Mouse (Mus musculus): Measurements from ENCODE around the gene Zbtb18.
"Not testable (repeated sequence)": the region's sequence is repeated elsewhere in the genome, so short reads cannot be mapped to it uniquely, and the experiment has no call there.

Zbtb18 gene

DNA sequence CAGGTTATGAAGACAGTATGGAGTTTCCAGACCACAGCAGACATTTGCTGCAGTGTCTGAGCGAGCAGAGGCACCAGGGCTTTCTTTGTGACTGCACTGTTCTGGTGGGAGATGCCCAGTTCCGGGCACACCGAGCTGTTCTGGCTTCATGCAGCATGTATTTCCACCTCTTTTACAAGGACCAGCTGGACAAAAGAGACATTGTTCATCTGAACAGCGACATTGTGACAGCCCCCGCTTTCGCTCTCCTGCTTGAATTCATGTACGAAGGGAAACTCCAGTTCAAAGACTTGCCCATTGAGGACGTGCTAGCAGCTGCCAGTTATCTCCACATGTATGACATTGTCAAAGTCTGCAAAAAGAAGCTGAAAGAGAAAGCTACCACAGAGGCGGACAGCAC is 4.9 kb downstream of the Zbtb18 start:
- DNase-seq (ENCODE audit: low spot score in 2 of 2), result no peak

DNA sequence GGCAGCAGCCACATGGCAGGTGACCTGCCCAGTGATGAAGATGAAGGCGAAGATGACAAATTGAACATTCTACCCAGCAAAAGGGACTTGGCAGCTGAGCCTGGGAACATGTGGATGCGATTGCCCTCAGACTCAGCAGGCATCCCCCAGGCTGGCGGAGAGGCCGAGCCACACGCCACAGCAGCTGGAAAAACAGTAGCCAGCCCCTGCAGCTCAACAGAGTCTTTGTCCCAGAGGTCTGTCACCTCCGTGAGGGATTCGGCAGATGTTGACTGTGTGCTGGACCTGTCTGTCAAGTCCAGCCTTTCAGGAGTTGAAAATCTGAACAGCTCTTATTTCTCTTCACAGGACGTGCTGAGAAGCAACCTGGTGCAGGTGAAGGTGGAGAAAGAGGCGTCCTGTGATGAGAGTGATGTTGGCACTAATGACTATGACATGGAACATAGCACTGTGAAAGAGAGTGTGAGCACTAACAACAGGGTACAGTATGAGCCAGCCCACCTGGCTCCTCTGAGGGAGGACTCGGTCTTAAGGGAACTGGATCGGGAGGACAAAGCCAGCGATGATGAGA is 5.5 kb downstream of the Zbtb18 start:
- DNase-seq (ENCODE audit: low spot score in 2 of 2), result no peak

DNA sequence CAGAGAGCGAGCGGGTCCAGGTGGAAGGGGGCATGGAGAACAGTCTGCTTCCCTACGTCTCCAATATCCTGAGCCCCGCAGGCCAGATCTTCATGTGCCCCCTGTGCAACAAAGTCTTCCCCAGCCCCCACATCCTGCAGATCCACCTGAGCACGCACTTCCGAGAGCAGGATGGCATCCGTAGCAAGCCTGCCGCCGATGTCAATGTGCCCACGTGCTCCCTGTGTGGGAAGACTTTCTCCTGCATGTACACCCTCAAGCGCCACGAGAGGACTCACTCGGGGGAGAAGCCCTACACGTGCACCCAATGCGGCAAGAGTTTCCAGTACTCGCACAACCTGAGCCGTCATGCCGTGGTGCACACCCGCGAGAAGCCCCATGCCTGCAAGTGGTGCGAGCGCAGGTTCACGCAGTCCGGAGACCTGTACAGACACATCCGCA is 6.0 kb downstream of the Zbtb18 start:
- DNase-seq (ENCODE audit: low spot score in 2 of 2), result no peak

DNA sequence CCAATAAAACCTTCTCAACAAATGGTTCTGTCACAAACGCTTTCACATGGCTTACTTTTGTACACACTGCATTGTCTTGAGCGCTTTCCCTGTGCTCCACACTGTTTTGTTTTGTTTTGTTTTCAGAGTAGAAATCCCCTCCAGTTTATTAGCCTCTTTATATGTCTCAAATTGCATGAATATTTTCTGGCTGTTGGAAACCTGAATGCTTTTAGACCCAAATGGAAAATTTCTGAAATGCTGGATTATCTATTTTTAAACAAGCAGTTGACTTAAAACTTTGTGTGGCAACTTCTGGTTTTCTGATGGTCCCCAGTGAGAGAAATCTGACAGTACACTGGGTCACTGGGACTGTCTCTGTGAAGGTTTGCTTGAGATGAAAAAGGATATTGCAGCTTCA is 6.8 kb downstream of the Zbtb18 start:
- no peak for DNase-seq (ENCODE audit: low spot score in 2 of 2)

DNA sequence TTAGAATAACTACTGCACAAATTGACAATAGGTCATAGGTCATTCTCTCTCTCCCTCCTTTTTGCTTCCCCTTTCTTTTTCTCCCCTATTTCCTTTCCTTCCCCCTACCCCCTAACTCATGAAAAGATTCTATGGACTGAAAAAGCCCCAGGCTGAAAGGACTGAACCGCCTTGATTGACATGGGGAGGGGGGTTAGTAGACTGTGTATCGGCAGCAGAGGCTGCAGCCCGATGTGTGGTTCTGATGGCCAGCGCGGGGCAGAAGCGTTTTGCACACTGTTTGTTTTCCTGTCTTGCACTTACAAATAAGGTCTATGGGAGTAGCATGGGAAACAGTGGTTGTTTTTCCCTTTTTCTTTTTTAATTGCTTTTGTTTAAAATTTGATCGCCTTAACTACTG is 7.7 kb downstream of the Zbtb18 start:
- not testable (repeated sequence) for DNase-seq (ENCODE audit: low spot score in 2 of 2)

DNA sequence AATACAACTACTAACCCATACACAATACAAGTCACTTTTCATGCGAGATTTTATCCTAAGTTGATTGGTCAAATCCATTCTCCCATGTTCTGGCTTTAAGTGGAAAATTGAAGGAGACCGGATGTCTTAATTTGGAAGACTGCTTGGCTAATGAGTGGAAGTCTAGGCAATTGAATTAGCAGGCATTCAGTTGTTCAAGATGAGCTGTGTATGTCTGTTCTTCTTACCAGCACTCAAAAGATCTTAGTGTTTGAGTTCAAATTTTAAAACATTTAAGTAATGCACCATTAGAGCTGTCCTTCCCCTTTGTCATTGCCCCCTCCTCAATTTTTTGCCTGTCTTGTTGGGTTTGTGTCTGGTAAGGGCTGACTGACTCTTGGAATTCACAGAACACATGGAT is 8.9 kb downstream of the Zbtb18 start:
- no peak for DNase-seq (ENCODE audit: low spot score in 2 of 2)

DNA sequence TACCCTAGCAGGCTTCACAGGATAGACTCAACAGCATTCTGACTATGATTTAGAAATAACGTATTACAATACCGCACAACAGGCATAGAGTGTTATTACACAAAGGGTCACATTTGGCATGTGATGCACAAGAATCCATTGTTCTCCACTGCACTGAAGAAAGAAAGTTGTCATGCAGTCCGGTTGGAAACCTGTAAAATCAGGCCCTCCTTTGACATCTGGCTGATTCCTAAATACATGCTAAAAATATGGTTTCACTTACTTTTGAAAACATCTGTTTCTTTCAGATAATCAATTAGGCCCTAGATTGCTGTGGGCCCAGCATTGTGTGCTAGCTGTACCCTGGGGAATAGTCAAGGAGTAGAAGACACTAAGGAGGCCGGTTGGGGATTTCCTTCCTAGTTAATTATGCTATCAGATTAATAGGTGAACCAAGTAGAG is 9.9 kb downstream of the Zbtb18 start:
- DNase-seq (ENCODE audit: low spot score in 2 of 2), result no peak

DNA sequence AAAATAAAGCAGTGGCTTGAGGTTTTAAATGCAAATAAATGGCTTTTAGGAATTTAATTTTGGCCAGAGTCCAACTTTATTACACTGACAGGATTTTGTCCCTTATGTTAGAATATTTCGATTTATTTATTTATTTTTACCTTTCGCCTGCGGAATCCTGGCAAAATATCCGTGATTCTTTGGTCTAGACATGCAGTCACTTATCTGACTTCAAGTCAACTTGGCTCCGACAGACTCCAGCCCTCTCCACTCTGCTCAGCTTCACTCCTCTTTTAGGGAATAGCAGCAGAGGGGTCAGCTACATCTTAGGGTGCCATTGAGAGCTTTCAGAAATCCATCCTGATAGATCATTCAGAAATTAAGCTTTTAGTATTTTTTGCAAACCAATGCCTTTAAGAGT is 10.8 kb downstream of the Zbtb18 start:
- DNase-seq (ENCODE audit: low spot score in 2 of 2), result no peak

DNA sequence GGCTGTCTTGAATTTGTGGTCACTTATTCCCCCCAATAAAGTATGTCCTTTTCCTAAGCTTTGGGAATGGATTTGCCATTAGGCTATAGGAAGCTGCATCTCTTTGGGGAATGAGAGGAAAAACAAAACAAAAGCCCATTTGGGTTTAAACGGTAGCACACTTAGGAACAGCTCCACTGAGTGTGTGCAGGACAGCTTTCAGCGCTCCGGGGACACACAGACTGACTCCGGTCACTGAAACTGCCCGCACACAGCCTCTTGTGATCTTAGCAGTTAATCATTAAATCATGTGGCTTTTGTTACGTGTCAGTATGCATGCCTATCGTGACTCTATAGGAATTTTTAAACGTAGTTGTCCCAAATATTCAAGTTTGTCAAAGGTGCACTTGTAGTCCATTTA is 11.7 kb downstream of the Zbtb18 start:
- no peak for DNase-seq (ENCODE audit: low spot score in 2 of 2)

DNA sequence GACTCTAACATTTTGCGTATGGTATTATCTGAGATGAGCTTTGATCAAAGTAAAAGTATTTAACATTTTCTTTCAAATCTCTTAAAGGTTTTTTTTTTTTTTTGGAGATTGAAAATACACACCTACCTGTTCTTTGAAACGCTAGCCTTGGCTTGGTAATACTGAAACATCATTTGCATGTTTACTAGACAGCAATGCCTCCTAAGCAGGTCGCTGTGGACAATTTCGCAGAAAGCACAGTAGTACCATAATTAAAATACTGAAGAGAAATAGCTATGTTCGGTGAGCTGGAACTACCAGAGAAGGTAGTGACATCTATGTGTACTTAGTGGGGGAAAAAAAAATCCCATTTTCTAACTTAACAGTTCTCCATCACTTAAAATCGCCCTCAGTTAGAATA is 12.3 kb downstream of the Zbtb18 start:
- no peak for DNase-seq (ENCODE audit: low spot score in 2 of 2)

DNA sequence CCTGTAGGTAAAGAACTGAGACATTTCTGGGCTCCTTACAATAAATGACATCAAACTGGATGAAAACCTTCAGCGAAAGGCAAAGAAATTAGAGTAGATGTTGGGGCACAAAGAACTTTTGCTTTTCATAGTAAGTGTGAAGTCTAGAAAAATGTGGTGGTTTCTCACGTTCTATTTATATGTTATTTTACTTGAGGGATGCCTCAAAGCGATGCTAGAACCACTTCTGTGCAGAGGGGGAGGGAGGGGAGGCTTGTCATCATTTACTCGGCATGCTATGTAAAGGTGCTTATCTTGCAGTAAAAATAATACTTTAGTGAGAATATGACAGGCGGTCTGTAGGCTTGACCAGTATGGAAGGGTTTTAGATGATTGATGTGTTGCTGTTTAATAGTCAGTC is 13.3 kb downstream of the Zbtb18 start:
- DNase-seq (ENCODE audit: low spot score in 2 of 2), result no peak

DNA sequence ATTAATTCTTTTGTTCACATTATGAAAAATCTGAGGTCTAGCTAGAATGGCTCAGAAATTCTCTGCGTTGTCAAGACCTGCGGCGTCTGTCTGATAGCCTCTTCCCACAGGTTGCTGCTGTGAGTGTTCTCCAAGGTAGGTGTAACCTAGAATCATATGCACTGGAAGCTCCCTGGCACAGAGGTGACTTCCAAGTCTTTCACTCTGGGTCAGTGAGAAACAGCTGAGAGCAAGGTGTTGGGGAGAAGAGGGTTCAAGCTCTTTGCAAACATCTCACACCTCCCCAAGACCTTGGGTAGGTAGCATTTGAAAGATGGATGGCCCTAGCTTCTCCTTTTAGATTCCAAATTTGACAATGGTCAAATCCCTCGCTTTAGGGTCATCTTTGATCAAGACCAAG is 14.1 kb downstream of the Zbtb18 start:
- no peak for DNase-seq (ENCODE audit: low spot score in 2 of 2)

DNA sequence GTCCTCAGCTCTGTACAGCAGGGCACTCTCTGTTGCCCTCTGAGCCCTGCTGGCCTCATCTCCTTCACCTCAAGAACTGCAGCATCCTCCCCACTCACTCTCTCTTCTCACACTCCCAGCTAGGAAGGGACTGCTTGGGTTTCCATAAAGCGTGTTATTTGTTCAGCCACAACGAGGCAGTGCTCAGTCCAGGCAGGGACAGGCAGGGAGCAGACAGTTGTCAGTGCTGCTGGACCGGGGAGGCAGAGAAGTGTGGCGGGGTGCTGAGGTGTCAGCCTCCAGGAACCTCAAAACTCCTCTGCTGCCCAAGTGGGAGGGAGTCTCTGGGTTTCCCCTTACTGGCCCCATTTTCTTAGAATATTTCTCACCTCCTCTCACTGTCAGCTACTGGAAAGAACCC is 14.6 kb downstream of the Zbtb18 start:
- DNase-seq (ENCODE audit: low spot score in 2 of 2), result no peak

DNA sequence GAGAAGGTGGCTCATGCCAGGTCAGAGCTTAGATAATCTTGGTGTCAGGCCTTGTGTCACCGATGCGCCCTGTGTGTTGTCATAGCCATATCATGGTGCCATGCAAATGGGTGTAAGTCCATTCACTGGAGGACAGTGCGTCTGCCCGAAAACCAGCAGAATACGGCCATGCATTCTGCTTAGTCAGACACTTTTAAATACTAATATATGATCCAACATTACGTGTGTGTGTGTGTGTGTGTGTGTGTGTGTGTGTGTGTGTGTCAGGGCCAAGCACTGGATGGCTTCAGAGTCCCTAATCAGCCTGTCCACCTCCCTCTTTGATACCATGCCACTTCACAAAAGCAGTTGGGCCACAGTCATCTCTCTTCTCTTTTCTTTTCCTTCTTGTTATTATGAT is 15.8 kb downstream of the Zbtb18 start:
- DNase-seq (ENCODE audit: low spot score in 2 of 2), result no peak

DNA sequence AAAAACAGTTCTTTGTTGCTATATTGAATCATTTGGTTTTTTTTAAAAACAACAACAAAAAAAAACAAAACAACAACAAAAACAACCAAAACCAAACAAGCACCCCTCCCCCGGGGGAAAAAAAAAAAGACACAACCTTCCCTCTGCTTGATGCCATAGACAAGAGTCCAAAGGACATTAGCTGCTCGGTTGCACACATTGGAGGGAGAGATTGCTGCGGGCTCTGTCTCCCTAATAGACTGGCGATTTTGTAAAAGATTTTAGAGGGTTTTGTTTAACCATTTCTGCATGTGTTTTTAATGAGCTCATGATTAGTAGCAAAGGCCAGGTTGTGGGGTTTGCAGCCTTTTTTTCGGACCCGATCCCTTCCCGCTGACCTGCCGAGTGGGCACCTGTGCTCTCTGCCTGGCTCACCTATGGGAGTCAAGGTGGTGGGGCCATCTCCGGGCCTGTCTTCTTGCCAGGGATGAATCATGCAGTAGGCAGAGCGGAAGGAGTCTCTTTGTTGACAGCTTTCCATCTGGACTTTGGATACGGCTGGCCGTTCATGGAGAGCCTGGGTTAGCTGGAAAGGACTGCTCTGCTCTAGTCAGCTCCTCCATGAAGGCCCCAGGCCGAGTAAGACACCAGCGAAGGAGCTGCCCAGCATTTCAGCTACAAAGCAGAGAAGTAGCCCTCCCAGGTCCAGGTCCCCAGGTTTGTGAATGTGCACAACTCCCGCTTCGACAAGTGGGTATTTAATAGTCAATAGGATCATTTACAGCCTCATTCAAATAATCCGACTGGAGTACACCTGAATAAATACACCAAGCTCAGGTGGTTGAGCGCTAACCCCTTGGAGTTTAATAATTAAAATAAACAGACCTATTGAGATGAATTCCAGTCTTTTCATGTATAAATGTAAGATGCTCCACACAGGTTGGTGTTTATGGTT is 16.6 kb downstream of the Zbtb18 start:
- DNase-seq (ENCODE audit: low spot score in 2 of 2), result no peak

DNA sequence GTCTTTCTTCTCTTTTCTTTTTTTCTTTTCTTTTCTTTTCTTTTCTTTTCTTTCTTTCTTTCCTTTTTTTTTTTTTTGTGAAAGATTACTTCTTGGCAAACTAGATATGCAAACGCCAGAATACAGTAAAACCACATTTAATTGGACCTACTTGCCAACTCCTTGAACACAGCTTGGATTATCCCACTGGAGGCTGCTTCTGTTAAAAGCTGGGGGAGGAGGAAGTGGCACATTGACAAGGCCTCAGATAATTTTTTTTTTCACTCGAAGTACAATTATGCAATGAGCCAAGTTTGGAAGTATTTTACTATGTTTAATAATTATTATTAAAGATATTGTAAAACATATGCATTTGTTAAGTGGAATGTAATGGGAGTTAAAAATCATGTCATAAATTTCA is 17.4 kb downstream of the Zbtb18 start:
- no peak for DNase-seq (ENCODE audit: low spot score in 2 of 2)

DNA sequence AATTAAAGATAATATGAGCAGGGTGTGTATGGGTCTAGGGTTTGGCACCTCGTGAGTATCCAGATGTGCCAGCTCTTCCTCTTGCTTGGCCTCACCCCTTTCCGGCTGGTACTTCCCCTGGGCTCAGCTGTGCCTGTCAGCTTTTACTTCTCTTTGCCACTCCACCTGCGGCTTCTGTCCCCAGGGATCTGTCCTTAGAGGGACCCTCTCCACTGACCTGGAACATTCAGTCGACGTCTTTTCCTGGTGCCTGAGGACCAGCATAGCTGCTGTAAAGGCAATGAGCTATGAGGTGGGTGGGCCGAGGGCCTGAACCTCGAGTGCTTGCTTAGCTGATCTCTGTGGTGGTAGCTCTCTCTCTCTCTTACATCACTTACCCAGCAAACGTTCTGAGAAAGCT is 25.0 kb downstream of the Zbtb18 start:
- peak; percentile 42 to 65 for DNase-seq (ENCODE audit: low spot score in 2 of 2)

DNA sequence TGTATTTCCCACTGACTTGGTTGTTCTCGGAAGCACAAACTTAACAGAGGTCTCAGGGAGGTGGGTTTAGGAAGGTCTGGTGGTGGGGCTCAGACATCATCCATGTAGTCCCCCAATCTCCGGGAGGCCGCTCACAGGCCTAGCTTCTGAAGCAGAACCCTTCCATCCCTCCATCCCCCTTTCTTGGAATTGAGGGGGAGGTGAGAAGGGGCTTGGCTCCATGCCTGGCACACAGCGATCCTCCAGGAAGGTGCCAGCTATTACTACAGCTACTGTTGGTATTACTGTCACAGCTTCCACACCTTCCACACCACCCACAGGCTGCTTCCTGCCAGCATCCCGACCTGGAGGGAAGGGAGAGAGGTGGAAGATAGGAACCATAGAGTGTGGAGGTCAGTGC is 26.3 kb downstream of the Zbtb18 start:
- DNase-seq (ENCODE audit: low spot score in 2 of 2), result no peak

DNA sequence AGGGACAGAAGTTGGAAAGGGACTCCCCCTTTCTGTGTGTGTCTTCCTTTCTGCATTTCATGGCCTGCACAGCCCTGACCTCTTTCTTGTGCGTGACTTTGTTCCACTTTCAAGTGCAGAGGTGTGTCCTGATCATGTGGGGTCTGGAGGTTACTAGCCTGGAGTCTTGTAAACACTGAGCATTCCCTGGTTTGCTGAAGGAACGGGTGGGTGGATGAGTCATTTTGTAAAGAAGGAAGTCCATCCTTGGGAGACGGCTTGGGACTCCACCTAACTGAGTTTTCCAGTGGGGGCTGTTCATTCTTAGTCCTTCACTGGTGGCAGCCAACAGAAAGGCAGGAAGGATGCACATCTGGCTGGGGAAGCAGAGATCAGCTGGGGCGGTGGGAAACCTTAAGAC is 27.9 kb downstream of the Zbtb18 start:
- no peak for DNase-seq (ENCODE audit: low spot score in 2 of 2)

DNA sequence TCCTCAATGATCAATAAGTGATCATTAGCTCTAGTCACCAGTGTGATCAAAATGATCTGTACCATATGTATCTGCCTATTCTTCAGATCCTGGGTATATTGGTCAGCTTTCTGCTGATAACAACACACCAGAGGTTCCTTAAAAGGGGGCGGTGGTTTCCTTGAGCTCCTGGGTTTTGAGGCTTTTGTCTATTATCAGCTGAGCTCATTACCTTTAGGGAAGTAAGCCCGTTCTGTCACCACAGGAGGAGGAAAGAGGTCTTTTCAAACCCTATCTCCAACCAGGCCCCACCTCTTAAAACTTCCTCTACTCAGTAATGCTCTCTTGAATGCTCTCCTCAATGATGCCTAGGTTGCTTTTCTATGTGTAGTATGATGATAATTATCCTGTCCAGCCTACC is 28.8 kb downstream of the Zbtb18 start:
- no peak for DNase-seq (ENCODE audit: low spot score in 2 of 2)

DNA sequence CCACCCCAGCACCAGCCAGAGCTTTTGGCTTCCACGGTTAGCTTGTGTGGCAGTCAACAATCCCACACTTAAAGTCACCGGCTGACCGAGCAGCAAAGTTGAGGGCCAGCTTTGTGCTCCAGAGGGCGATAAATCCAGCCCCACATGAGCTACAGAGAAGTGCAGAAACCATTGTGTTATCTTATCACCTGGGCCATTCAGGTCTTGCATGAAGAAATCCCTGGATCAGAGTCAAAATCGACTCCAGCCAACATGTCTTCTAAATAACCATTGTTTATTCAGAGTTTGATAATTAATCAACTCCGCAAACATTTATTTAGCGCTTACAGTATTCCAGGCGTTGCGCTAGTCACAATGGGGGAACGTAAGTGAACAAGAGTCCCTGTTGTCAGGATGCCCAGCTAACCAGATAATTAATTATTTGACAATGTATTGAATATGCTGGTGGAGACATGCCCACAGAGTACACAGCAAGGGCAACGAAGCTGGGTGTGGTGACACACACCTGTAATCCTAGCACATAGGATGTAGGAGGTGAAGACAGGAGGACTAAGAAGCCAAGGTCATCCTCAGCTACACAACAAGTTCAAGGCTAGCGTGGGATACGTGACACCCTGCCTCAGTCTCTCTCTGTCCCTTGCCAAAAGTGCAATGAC is 33.5 kb downstream of the Zbtb18 start:
- DNase-seq (ENCODE audit: low spot score in 2 of 2), result no peak

DNA sequence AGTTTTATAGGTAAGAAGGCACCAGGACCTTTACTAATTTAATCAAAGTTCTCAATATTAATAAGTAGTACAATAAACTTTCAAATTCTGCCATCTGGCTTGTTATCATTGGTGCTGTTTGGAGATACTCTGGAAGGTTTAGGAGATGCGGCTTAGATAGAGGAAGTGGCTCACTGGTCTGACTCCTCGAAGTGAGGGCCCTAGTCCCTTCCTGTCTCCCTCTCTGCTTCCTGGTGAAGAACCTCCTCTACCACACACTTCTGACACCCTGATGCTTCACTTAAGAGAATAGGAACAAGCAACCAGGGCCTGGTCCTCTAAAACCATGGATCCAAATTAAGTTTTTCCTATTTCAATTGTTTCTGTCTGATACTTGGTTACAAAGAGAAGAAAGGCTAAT is 36.4 kb downstream of the Zbtb18 start:
- DNase-seq (ENCODE audit: low spot score in 2 of 2), result no peak

Measured in spleen, postnatal 14 days (tissue).